Mouse (Mus musculus) erythroblast, embryonic 14.5 days (primary cell): Measurements from ENCODE around the gene Adprh. TPM values are rescaled to one million over a fixed set of nuclear protein-coding genes. Genes with fewer than 3 reads are reported as not detected.
"Not testable (repeated sequence)": the region's sequence is repeated elsewhere in the genome, so short reads cannot be mapped to it uniquely, and the experiment has no call there.

ENCODE experiments used
- H3K27me3 ChIP-seq: 2 replicates; pipeline ENCODE4 v1.6.1; 2012; ENCODE audit warnings: inconsistent platforms; ENCODE audit not compliant: control insufficient read depth
- H3K36me3 ChIP-seq: 2 replicates; pipeline ENCODE4 v1.6.1; 2012; ENCODE audit warnings: mild to moderate bottlenecking, inconsistent platforms; ENCODE audit not compliant: control insufficient read depth
- H3K4me1 ChIP-seq: 2 replicates; pipeline ENCODE4 v1.6.1; 2012; ENCODE audit warnings: inconsistent platforms; ENCODE audit not compliant: control insufficient read depth
- H3K4me3 ChIP-seq: replicated peaks from 2 replicates; pipeline ENCODE3; 2012; ENCODE audit warnings: moderate library complexity, mild to moderate bottlenecking, inconsistent platforms
- H3K9me3 ChIP-seq: 2 replicates; pipeline ENCODE4 v1.6.1; 2012; ENCODE audit warnings: low read length, inconsistent platforms, mixed read lengths; ENCODE audit not compliant: control insufficient read depth
- GATA1 ChIP-seq: IDR thresholded peaks from 2 replicates; pipeline ENCODE4 v1.6.1; 2012; ENCODE audit warnings: low read length, inconsistent platforms, mixed read lengths
- TAL1 ChIP-seq: IDR thresholded peaks from 3 replicates; pipeline ENCODE4 v1.6.1; 2012; ENCODE audit warnings: low read length, inconsistent platforms, mixed read lengths
- polyA plus RNA-seq: library from polyadenylated mRNA; stranded (reverse); fragments of >175 nt; gene quantifications from 2 replicates; pipeline ENCODE4 v1.2.3, GENCODE M21; 2012

Adprh gene
- polyA plus RNA-seq, 1 experiment: 15.1 TPM

- Histone ChIP-seq H3K9me3 (no peaks in the 10 kb centered on the region), H3K4me1 (peaks cover 25% of the 10 kb centered on the region), H3K36me3 (peaks cover 73% of the 10 kb centered on the region), H3K4me3 (no peak overlapping the region), H3K27me3 (no peaks in the 10 kb centered on the region)
- TF ChIP-seq TAL1 (no peak), GATA1 (no peak)
These were observed 5.1 kb downstream of the Adprh start for GRCm38 (mm10) chr16:38447366-38447765.

GRCm38 (mm10) chr16:38446141-38446540 is 6.4 kb downstream of the Adprh start:
- peaks cover 73% of the 10 kb centered on the region for H3K36me3 ChIP-seq
- not testable (repeated sequence) for H3K4me3 ChIP-seq, H3K27me3 ChIP-seq, H3K9me3 ChIP-seq
- peaks cover 13% of the 10 kb centered on the region for H3K4me1 ChIP-seq

- peaks cover 10% of the 10 kb centered on the region for H3K4me1 ChIP-seq
- no peaks in the 10 kb centered on the region for H3K9me3 ChIP-seq
- peaks cover 72% of the 10 kb centered on the region for H3K36me3 ChIP-seq
- no peaks in the 10 kb centered on the region for H3K27me3 ChIP-seq
- TF ChIP-seq TAL1 (no peak), GATA1 (no peak)
- H3K4me3 ChIP-seq: no peak overlapping the region
These were observed 6.9 kb downstream of the Adprh start for GRCm38 (mm10) chr16:38445576-38445975.

- no peak overlapping the region for H3K4me3 ChIP-seq
- TF ChIP-seq GATA1 (no peak), TAL1 (no peak)
- peaks cover 66% of the 10 kb centered on the region for H3K36me3 ChIP-seq
- no peaks in the 10 kb centered on the region for H3K27me3 ChIP-seq
- H3K9me3 ChIP-seq: no peaks in the 10 kb centered on the region
- H3K4me1 ChIP-seq: peaks cover 6% of the 10 kb centered on the region
These were observed 7.5 kb downstream of the Adprh start for GRCm38 (mm10) chr16:38445046-38445445.

GRCm38 (mm10) chr16:38443721-38444464 is 8.6 kb downstream of the Adprh start:
- H3K9me3 ChIP-seq: no peaks in the 10 kb centered on the region
- TF ChIP-seq GATA1: no peak
- TF ChIP-seq TAL1: no peak
- H3K4me3 ChIP-seq: no peak overlapping the region
- H3K36me3 ChIP-seq: peaks cover 59% of the 10 kb centered on the region
- peaks cover 4% of the 10 kb centered on the region for H3K4me1 ChIP-seq
- no peaks in the 10 kb centered on the region for H3K27me3 ChIP-seq

- no peak overlapping the region for H3K4me3 ChIP-seq
- H3K9me3 ChIP-seq: no peaks in the 10 kb centered on the region
- H3K4me1 ChIP-seq: peaks cover 4% of the 10 kb centered on the region
- H3K36me3 ChIP-seq: peaks cover 44% of the 10 kb centered on the region
- no peak for TF ChIP-seq TAL1
- no peaks in the 10 kb centered on the region for H3K27me3 ChIP-seq
These were observed 10.3 kb downstream of the Adprh start for GRCm38 (mm10) chr16:38442216-38442615.

- no peaks in the 10 kb centered on the region for H3K27me3 ChIP-seq
- TF ChIP-seq GATA1 (no peak), TAL1 (no peak)
- H3K36me3 ChIP-seq: peaks cover 38% of the 10 kb centered on the region
- H3K9me3 ChIP-seq: no peaks in the 10 kb centered on the region
- H3K4me1 ChIP-seq: peaks cover 4% of the 10 kb centered on the region
- no peak overlapping the region for H3K4me3 ChIP-seq
These were observed 10.9 kb downstream of the Adprh start for GRCm38 (mm10) chr16:38441611-38442010.

- Histone ChIP-seq H3K4me3 (no peak overlapping the region), H3K36me3 (peaks cover 26% of the 10 kb centered on the region), H3K27me3 (no peaks in the 10 kb centered on the region), H3K9me3 (no peaks in the 10 kb centered on the region), H3K4me1 (peaks cover 4% of the 10 kb centered on the region)
- TF ChIP-seq TAL1 (no peak), GATA1 (no peak)
These were observed 12.1 kb downstream of the Adprh start for GRCm38 (mm10) chr16:38440403-38440802.

GRCm38 (mm10) chr16:38439190-38439589 is 13.3 kb downstream of the Adprh start:
- H3K9me3 ChIP-seq: no peaks in the 10 kb centered on the region
- no peak overlapping the region for H3K4me3 ChIP-seq
- peaks cover 4% of the 10 kb centered on the region for H3K4me1 ChIP-seq
- peaks cover 14% of the 10 kb centered on the region for H3K36me3 ChIP-seq
- H3K27me3 ChIP-seq: no peaks in the 10 kb centered on the region
- TF ChIP-seq GATA1: no peak
- TF ChIP-seq TAL1: no peak

- Histone ChIP-seq H3K9me3 (no peaks in the 10 kb centered on the region), H3K4me3 (no peak overlapping the region), H3K27me3 (no peaks in the 10 kb centered on the region), H3K4me1 (no peaks in the 10 kb centered on the region), H3K36me3 (no peaks in the 10 kb centered on the region)
- TF ChIP-seq TAL1 (no peak), GATA1 (no peak)
These were observed 18.2 kb downstream of the Adprh start for GRCm38 (mm10) chr16:38434295-38434795.
